Mouse (Mus musculus) right cerebral cortex, adult 18-20 months (tissue): Measurements from ENCODE around the gene Map4k3.

ENCODE experiments used
- DNase-seq: peaks from one replicate; pipeline ENCODE4 v3.0.0; 2022; ENCODE audit warnings: mixed read lengths

The Map4k3 gene

GRCm38 (mm10) chr17:80678190-80678589 is 50.1 kb downstream of the Map4k3 start:
- no peak for DNase-seq

DNA sequence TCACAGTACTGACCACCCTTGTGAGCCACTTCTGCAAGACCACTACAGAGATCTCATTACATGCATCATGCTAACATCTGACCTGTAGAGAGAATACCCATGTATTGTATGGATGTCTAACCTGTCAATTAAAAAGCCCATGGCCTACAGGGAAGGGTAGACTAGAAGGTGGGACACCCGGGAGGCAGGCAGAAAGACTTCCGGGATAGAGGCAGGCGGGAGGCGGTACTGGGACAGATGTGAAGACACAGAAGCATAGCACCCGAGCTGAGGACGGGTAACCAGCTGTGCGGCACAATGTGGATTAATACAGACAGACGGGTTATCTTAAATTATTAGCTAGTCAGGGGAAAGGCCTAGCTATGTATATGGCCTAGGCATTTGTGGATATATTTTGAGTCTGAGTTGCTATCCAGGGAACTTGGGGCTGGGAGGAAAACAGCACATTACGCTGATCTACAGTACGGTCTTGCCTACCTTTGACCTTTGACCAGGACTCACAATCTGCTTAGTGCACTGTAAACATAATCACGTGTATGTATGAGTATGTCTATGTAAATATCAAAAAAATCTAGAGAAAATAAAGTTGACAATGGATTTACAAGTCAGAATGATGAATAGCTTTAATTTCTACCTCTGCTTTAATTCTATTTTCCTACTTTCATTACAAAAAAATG is 51.3 kb downstream of the Map4k3 start:
- DNase-seq = no peak

GRCm38 (mm10) chr17:80676211-80676610 is 52.1 kb downstream of the Map4k3 start:
- no peak for DNase-seq

DNA sequence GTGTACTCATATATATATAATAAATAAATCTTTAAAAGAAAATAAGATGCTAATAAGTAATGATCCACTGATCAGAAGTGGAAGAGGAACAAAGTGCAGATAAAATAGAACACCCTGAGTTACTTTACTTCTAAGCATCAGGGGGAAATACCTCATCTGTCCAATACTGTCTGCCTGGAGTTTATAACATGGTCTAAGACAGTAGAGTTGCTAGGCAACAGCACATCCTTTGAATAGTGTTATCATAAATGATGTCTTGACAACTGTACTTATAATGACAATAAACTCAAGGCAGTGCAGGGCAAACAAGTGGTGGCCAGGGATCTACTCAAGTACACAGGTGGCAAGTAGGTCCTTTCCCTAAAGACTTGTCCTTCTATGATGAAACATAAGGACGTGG is 57.9 kb downstream of the Map4k3 start:
- no peak for DNase-seq

- no peak for DNase-seq
Measured at GRCm38 (mm10) chr17:80663623-80664022, 64.7 kb downstream of the Map4k3 start.

GRCm38 (mm10) chr17:80662836-80663620 is 65.3 kb downstream of the Map4k3 start:
- no peak for DNase-seq

- DNase-seq = no peak
Measured at GRCm38 (mm10) chr17:80661896-80662295, 66.4 kb downstream of the Map4k3 start.

- no peak for DNase-seq
Measured at GRCm38 (mm10) chr17:80660707-80661380, 67.4 kb downstream of the Map4k3 start.

- no peak for DNase-seq
Measured at GRCm38 (mm10) chr17:80660234-80660633, 68.1 kb downstream of the Map4k3 start.

- no peak for DNase-seq
Measured at GRCm38 (mm10) chr17:80659821-80660220, 68.5 kb downstream of the Map4k3 start.

- no peak for DNase-seq
Measured at GRCm38 (mm10) chr17:80654323-80654722, 74.0 kb downstream of the Map4k3 start.

DNA sequence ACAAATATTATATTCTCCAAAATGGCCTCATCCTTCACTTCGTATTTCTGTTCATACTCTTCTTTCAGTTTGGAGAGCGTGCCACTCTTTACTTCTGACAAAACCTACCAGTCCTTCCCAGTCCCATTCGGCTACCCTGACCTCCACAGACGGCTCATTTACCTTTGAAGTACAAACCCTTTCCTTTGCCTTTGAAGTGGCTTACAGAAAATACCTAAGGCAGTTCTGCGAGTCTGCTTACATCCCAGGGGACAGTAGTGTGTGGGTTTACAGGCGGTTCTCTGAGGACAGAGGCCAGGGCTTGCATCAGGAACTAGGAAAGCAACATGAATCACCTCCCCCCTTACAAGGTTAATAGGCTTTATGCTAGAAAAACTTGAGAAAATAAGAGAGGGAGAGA is 75.5 kb downstream of the Map4k3 start:
- no peak for DNase-seq

DNA sequence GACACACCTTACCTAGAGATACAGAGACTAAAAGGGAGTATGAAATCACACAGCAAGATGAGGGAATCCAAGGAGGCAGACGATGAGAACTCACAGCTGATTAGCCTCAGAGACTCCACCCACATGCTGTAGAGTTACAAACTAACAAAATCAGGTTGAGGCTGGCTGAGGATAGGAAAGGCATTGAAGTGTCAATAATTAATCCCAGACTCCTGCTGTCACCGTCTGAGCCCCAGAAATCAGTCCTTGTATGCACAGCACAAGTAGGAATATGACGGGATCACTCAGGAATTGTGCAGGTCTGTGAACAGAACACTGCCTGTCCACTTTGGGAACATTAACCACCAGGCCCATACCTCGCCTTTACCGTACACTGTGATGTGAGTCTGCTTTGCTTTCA is 81.4 kb downstream of the Map4k3 start:
- no peak for DNase-seq

- no peak for DNase-seq
Measured at GRCm38 (mm10) chr17:80646131-80646530, 82.2 kb downstream of the Map4k3 start.

DNA sequence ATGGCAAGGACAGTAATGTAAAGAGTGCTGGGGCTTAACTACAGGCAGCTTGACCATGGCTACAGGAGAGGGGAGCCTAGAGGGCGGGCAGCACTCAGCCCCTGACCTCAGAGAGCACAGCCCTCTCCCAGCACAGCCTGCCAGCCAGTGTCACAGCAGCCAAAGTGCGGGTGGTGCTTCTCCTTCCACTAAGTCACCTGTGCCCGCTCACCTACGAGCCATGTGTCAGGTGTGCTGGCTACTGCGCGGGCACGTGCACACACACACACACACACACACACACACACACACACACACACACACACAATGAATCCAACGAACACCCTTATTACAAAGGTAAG is 82.6 kb downstream of the Map4k3 start:
- no peak for DNase-seq

DNA sequence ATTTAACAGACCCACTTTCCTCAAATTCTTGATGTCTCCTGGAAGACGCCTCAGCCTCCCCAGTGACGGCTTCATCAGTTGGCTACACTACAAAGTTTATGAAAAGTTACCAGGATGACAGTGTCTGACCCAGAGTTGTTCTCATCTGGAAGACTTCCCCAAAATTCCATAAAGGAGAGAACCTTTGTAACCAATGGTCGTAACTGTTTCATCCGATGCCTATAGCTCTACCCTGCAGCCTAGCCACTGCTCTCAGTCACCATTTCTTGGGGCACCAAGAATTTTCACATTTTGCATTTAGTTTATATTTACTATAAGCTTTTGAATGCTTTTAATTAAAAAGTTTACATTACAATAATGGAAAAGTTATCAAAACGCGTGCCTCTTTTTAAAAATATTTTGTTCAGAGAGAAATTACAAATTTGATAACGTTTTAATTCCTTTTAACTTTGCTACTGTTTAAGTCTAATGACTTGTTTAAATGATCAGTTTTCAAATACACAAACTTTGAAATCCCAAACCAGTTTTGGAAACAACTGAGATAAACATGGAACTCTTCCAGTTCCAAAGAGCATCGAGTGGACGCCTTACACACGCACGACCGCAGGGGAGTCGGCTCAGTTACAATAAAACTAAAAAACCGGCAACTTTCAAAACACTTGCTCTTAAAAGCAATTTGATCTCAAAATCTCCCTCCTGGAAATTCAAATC is 83.1 kb downstream of the Map4k3 start:
- DNase-seq = no peak

- no peak for DNase-seq
Measured at GRCm38 (mm10) chr17:80644567-80644966, 83.7 kb downstream of the Map4k3 start.

GRCm38 (mm10) chr17:80638121-80638520 is 90.2 kb downstream of the Map4k3 start:
- DNase-seq = peak; percentile 24

- no peak for DNase-seq
Measured at GRCm38 (mm10) chr17:80635794-80636193, 92.5 kb downstream of the Map4k3 start.

GRCm38 (mm10) chr17:80632846-80633245 is 95.4 kb downstream of the Map4k3 start:
- DNase-seq = no peak

DNA sequence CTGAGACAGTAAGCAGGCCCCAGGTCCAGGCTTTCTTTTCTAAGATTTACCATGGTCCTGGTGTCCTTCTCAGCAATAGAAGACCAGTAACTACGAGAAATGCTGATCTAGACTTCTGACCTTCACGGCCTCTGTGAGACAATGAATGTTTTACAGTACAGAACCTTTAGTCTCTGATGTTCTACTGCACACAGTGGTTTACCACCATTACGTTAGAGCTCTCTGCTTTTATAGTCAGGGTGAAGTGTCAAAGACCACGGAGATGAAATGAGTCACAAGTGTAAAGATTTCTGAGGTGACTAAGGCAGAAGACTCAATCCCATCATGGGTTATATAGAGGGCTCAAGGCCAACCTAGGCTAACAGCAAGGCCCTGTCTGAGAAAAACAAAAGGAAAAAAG is 95.9 kb downstream of the Map4k3 start:
- no peak for DNase-seq

DNA sequence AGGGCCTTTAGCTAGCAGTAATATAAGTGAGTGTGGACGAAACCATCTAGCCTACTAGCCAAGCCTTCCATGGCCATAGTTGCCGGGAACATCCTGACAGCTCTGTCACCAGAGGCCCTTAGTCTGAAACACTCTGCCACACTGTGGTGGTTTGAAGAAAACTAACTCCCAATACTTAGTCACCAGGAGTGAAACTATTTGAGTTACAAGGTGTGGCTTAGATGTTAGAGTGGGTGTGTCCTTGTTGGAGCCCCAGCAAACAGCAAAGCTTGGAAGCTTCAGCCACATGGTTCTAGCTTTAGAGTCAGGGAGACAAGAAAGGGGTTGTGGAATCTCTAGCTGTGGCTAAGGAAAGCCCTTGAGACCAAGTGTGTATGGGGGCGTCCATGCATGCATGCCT is 97.3 kb downstream of the Map4k3 start:
- DNase-seq = no peak

GRCm38 (mm10) chr17:80624979-80625378 is 103.3 kb downstream of the Map4k3 start:
- DNase-seq = no peak
